Mouse (Mus musculus) spleen, postnatal 14 days (tissue): ENCODE measurements around the gene Traip.
A peak's percentile ranks its signal among the peaks of the same experiment; 100 is the strongest.
"Not testable (repeated sequence)": the region's sequence is repeated elsewhere in the genome, so short reads cannot be mapped to it uniquely, and the experiment has no call there.

Experiments
- DNase-seq, 2 experiments: peaks; one replicate each; pipeline ENCODE4 v3.0.0; 2021 to 2022; ENCODE audit warnings: low spot score in 2 of 2

The Traip gene

DNA sequence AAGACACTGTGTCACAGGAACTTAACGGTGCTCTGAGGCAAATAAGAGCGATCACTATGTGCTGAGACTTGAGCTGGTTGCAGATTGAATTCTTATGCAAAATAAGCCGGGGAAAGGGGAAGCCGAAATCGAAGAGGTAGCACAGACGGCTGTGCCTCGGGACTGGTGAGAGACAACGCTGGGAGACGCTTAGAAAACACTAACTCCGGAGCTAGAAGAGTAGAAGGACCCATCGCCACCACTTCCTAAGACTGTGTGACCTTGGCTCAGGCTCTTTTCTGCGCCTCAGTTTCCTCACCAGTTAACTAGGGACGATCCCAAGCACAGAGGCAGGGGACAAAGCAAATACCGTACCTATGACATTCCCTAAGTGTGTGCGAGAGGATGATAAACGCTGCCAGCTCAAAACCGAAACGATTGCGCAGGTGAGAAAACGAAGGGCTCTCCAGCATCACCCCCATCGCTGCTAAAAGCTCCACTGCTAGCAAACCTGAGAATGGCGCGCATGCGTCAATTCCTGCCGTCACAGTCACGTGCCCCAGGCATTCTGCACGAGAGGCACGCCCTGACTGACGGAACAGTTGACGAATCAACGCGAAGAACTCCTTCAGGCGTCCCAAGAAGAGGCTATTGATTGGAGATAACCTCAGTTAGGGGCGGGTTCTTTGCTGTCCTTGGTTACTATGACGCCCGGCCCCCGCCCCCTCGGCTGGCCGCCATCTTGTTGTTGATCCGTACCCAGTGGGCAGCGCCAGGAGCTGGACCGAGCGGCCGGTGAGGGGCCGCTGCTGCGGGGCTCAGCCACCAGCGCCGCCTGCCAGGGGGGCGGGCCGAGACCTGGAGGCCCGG lies 52.2 kb downstream of the Traip start, which contains the start of gene Ip6k1:
Gene Ip6k1, plus strand, starts transcription at position 580 of the 849 bp plus-strand sequence.
- DNase-seq = peak; percentile 99

DNA sequence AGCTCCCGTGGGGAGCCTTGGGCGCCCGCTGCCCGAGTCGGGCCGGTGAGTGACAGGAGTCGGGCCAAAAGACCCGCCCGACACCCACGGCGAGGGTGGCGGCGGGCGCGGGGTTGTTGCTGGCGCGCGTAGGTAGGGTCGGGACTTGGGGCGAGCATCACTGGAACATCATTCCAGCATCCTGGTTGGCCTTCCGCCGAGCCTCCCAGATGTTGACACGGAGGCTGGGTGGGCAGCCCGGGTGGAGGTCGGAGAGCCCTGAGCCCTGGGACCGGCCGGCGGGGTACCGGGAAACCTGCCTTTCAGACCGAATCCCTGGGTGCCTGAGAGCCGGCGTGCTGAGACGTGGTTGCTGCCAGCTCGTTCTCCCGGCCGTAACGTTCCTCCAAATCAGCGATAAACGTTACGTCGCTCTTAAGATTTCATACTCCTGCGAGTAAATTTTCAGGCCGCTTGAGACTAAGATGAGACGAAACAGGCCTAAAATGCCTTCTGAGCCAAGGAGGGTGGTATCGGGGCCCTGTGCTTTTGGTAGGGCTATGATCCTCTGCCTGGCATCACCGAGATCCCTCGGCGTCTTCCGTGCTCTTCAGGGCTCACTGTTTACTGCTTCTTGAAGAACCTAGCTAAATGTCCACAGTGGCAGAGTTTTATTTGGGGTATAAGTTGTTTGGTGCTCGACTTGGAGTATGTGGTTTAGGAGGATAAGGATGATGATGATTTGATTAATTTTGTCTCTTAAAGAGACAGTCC lies 53.0 kb downstream of the Traip start:
- peak in 1 of 2 experiments; percentile 41 for DNase-seq

GRCm38 (mm10) chr9:108003531-108003890 lies 53.6 kb downstream of the Traip start:
- DNase-seq = peak in 1 of 2 experiments; percentile 25

DNA sequence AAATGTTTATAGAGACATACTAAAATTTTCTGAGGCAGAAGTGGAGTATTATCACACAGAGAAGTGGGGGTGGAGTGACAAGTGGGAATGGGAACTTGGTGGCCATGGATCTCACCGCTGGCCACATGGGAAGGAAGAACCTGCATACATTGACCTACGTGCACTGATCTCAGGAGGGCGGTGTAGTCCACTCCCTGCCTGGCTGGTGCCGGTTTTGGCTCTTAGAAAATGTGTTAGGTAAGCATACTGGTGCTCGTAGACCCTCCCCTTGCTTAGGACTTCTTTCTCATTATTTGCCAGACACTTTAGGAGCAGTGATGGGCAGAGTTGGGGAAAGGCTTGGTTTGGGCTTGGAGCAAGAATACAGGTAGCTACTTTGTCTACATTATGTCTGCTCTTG lies 58.1 kb downstream of the Traip start:
- DNase-seq = no peak

- no peak for DNase-seq
These were observed 60.4 kb downstream of the Traip start for GRCm38 (mm10) chr9:108010385-108010784.

DNA sequence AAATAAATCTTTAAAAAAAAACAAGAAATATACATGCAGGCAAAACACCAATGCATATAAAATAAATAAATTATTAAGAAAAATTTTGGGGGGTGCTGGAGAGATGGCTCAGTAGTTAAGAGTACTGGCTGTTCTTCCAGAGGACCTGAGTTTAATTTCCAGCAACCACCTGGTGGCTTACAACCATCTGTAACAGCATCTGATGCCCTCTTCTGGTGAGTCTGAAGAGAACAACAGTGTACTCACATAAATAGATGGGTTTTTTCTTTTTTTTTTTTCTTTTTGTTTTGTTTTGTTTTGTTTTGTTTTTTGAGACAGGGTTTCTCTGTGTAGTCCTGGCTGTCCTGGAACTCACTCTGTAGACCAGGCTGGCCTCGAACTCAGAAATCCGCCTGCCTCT lies 63.6 kb downstream of the Traip start:
- DNase-seq = not testable (repeated sequence)

GRCm38 (mm10) chr9:108017127-108017526 lies 67.2 kb downstream of the Traip start:
- DNase-seq = no peak

- no peak for DNase-seq
These were observed 70.8 kb downstream of the Traip start for GRCm38 (mm10) chr9:108020741-108021140.
